Mouse (Mus musculus) limb, embryonic 12.5 days (tissue): ENCODE measurements around the gene Tlnrd1. TPM values are rescaled to one million over a fixed set of nuclear protein-coding genes. Genes with fewer than 3 reads are reported as not detected.

Experiments used
- ATAC-seq: fragments of 200-750 bp; cut with Nextera tagmentation; 2 replicates; pipeline ENCODE4 v1.8.0; 2017; ENCODE audit warnings: low read depth, moderate TSS enrichment; ENCODE audit not compliant: insufficient number of reproducible peaks, insufficient read depth, low FRiP score, low TSS enrichment
- H3K27ac ChIP-seq: fragments of 300-500 bp; sonication (generic); 2 replicates; pipeline ENCODE4 v1.5.1; 2016; ENCODE audit warnings: mild to moderate bottlenecking, moderate library complexity
- H3K27me3 ChIP-seq: fragments of 300-500 bp; sonication (generic); 2 replicates; pipeline ENCODE4 v1.6.1; 2016; ENCODE audit warnings: mild to moderate bottlenecking, moderate library complexity
- H3K36me3 ChIP-seq: fragments of 300-500 bp; sonication (generic); 2 replicates; pipeline ENCODE4 v1.6.1; 2016; ENCODE audit warnings: mild to moderate bottlenecking, moderate library complexity
- H3K4me1 ChIP-seq: fragments of 300-500 bp; sonication (generic); replicated peaks from 2 replicates; pipeline ENCODE4 v1.6.1; 2016
- H3K4me2 ChIP-seq: fragments of 300-500 bp; sonication (generic); 2 replicates; pipeline ENCODE4 v1.6.1; 2016; ENCODE audit warnings: mild to moderate bottlenecking, moderate library complexity
- H3K4me3 ChIP-seq: fragments of 300-500 bp; sonication (generic); replicated peaks from 2 replicates; pipeline ENCODE4 v1.5.1; 2016; ENCODE audit warnings: mild to moderate bottlenecking
- H3K9ac ChIP-seq: fragments of 300-500 bp; sonication (generic); replicated peaks from 2 replicates; pipeline ENCODE4 v1.6.1; 2016; ENCODE audit warnings: mild to moderate bottlenecking, moderate library complexity
- H3K9me3 ChIP-seq: fragments of 300-500 bp; sonication (generic); 2 replicates; pipeline ENCODE4 v1.6.1; 2016; ENCODE audit warnings: mild to moderate bottlenecking, moderate library complexity
- WGBS: fragments of 180-500 bp; shearing (Covaris S2); methylation state at CpG from one replicate; pipeline ENCODE4 v1.1.7; 2016; 5-methylcytosine and 5-hydroxymethylcytosine counted together
- polyA plus RNA-seq: library from polyadenylated mRNA; unstranded; fragments of >200 nt; fragmentation: Nextera tagmentation; extraction: Ambion mirVana; gene quantifications from 2 replicates; pipeline ENCODE4 v1.2.1, GENCODE M21; 2016

Tlnrd1 gene
- polyA plus RNA-seq, result 23.0 and 24.3 TPM in 2 replicates

DNA sequence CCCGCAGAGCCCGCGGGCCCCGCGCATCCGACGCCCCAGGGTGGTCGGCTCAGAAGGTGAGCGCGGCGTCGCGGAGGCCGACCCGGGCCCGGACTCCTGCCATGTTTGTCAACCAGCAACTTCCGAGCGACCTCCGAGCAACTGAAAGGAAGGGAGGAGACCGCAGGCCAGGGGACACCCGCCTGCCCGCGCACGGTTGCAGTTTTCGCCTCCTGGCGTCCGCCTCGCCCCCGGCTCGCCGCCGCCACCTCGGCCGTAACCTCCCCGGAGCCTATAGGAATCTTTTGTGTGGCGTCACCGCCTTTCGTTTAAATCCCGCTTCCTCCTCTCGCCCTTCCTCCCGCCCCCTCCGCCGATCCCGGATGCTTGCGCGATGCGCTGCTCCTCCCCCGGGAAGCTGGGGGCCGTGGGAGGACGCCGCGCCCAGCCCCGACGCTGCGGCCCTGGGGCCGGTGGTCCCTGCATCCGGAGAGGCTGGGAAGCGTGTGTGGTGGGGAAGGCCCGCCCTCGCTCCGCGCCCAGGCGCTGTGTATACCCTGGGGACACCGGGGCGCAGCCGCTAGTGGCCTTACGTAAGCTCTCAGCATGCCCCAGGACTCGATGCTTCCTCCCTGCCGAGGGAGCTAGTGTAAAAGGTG is at the start of gene Tlnrd1, which contains the start of gene Mesd:
Gene Tlnrd1 (minus strand): TSS at position 285 of the 638 bp plus-strand sequence.
Gene Mesd (plus strand): TSS at position 446 of the 638 bp plus-strand sequence.
- peaks cover 6% of the 10 kb centered on the region; the same call in 1 of the 2 replicates for H3K36me3 ChIP-seq
- H3K4me1 ChIP-seq, result peaks cover 53% of the 10 kb centered on the region
- peak; percentile 75 for ATAC-seq
- WGBS, result under 1% methylated on average over 60 of the region's 69 CpGs
- 0 out of 2 replicates have a peak, but pooled peaks cover 5% of the 10 kb centered on the region for H3K9me3 ChIP-seq
- H3K27ac ChIP-seq, result peak within 1 kb of the TSS; percentile 97
- H3K27me3 ChIP-seq, result no peaks in the 10 kb centered on the region
- H3K4me3 ChIP-seq, result peak within 1 kb of the TSS; percentile 85
- peak within 1 kb of the TSS; percentile 89 for H3K9ac ChIP-seq
- H3K4me2 ChIP-seq, result peak within 1 kb of the TSS; percentile 97

DNA sequence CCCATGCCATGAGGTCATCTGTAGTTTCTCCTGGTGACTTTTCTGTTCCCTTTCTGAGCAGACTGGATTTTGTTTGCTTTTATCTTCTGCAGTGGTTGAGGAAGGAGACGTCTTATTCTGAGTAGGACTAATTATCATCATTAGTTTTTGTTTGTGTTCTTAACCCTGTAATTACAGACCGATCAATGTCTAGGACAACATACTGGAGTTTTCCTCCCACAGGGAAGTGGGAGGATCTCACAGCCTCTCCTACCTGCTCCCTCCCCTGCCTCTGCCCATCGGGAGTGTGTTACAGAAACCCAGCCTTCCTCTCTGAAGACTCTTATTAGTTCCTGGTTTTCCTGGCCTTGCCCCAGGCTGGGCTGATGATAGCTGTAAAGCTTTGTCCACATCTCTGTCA is 37.5 kb upstream of the Tlnrd1 start:
- H3K27ac ChIP-seq, result no peak overlapping the region
- H3K4me3 ChIP-seq, result no peak overlapping the region
- no peak overlapping the region for H3K9ac ChIP-seq
- H3K4me2 ChIP-seq, result no peak overlapping the region
- no peaks in the 10 kb centered on the region for H3K9me3 ChIP-seq
- WGBS, result 45% methylated on average over 3 of the region's 3 CpGs
- no peaks in the 10 kb centered on the region for H3K36me3 ChIP-seq
- H3K27me3 ChIP-seq, result no peaks in the 10 kb centered on the region; the same call in 1 of the 2 replicates
- ATAC-seq, result no peak
- H3K4me1 ChIP-seq, result no peaks in the 10 kb centered on the region

DNA sequence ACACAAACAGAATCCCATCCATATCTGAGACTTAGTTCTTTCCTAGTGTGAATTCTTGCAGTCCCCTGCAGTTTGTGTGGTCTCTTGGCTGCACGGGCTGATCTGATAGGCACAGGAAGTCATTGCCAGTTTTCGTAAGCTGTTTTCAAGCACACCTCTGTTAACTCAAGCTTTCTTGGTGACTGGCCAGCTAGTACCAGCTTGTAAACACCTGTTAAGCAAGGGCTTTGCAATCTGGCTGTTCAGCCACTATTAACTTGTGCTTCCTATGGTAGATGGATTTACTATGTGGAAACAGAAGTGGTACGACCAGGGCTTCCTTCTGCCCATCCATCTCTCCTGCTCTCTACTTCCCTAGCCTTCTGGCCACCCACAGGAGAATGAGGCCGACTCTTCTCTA is 36.1 kb upstream of the Tlnrd1 start:
- Histone ChIP-seq H3K4me1 (no peaks in the 10 kb centered on the region), H3K9ac (no peak overlapping the region), H3K36me3 (no peaks in the 10 kb centered on the region), H3K9me3 (no peaks in the 10 kb centered on the region), H3K4me3 (no peak overlapping the region), H3K4me2 (no peak overlapping the region), H3K27ac (no peak overlapping the region), H3K27me3 (no peaks in the 10 kb centered on the region; the same call in 1 of the 2 replicates)
- no peak for ATAC-seq
- WGBS, result 69% methylated on average over 4 of the region's 4 CpGs

DNA sequence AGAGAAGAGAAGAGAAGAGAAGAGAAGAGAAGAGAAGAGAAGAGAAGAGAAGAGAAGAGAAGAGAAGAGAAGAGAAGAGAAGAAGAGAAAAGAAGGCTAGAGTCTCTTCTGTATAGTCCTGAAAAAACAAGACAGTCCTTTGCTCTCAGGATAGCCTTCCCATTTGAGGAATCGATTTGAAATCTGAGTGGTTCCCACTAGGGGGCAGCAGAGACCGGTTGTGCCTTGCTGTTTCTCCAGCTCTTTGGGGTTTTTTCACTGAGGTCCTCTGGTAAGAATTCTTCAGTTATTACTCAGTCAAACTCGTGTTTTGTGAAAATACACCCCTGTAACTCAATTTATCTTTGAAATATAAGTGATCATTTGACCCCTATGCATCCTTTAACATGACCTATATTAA is 30.5 kb upstream of the Tlnrd1 start:
- no peak overlapping the region for H3K4me3 ChIP-seq
- no peaks in the 10 kb centered on the region for H3K4me1 ChIP-seq
- no peak for ATAC-seq
- no peak overlapping the region for H3K4me2 ChIP-seq
- H3K27me3 ChIP-seq, result no peaks in the 10 kb centered on the region; the same call in 1 of the 2 replicates
- H3K36me3 ChIP-seq, result no peaks in the 10 kb centered on the region
- H3K9ac ChIP-seq, result no peak overlapping the region
- no peak overlapping the region for H3K27ac ChIP-seq
- H3K9me3 ChIP-seq, result no peaks in the 10 kb centered on the region
- 1% methylated on average over 3 of the region's 3 CpGs for WGBS

DNA sequence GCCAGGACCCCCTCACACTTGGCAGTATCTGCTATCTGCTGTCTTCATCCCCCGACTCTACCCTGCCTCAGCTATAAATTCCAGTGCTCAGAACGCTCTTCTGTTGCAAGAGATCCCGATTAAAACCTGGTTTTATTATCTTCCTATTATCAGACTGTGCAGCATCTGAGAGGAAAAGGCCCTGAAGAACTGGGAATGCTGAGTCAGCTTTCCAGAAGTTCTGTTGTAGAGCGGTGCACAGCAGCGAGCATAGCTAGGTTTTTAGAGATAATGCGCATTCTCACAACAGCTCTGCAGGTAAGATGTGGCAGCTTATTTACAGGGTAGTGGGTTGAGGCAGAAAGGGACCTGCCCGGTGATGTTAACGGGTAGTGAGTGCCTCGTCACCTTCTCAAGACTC is 29.9 kb upstream of the Tlnrd1 start:
- H3K9ac ChIP-seq, result no peak overlapping the region
- ATAC-seq, result no peak
- no peak overlapping the region for H3K27ac ChIP-seq
- no peak overlapping the region for H3K4me2 ChIP-seq
- H3K36me3 ChIP-seq, result no peaks in the 10 kb centered on the region
- 78% methylated on average over 9 of the region's 9 CpGs for WGBS
- no peaks in the 10 kb centered on the region; the same call in 1 of the 2 replicates for H3K27me3 ChIP-seq
- no peak overlapping the region for H3K4me3 ChIP-seq
- no peaks in the 10 kb centered on the region for H3K4me1 ChIP-seq
- H3K9me3 ChIP-seq, result no peaks in the 10 kb centered on the region

DNA sequence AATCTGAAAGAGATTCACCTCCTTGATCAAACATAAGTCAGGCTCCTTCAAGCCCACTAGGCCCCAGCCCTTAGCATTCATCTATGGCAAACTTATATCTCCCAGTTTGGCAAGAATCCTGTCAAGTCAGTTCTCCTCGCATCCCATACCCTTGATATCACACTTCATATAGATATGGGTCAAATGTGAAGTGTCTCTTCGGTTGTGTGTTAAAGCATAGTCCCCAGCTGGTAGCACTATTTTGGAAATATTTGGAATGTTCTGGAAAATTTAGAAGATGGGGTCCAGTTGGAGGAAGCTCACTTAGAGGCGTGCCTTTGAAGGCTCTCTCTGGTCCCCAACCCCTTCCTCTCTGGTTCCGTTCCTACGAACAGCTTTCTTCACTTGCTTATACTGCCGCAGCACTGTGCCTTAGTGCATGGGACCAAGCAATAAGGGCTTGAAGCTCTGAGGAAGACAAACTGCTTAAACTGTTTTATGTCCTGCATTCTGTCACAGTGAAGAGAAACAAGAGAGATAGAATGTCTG is 29.4 kb upstream of the Tlnrd1 start:
- H3K9me3 ChIP-seq, result no peaks in the 10 kb centered on the region
- no peaks in the 10 kb centered on the region for H3K36me3 ChIP-seq
- H3K27ac ChIP-seq, result no peak overlapping the region
- no peaks in the 10 kb centered on the region for H3K4me1 ChIP-seq
- no peak overlapping the region for H3K9ac ChIP-seq
- H3K4me3 ChIP-seq, result no peak overlapping the region
- no peak overlapping the region for H3K4me2 ChIP-seq
- H3K27me3 ChIP-seq, result no peaks in the 10 kb centered on the region; the same call in 1 of the 2 replicates
- ATAC-seq, result no peak
- WGBS, result 89% methylated on average over 6 of the region's 6 CpGs

DNA sequence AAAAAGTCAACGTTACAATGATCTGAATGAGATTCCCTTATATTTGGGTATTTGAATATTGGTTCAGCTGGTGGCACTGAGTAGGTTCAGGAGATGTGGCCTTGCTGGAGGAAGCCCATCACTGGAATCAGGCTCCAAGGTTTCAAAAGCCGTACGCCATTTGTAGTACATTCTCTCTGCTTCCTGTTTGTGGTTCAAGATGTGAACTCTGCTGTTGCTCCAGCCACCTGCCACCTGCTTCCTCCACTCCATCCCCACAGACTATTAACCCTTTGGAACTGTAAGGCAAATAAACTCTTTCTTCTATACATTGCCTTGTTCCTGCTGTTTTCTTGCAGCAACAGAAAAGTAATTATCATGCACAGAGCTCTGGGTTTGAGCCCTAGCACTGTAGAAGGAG is 27.8 kb upstream of the Tlnrd1 start:
- Histone ChIP-seq H3K27me3 (no peaks in the 10 kb centered on the region), H3K4me2 (no peak overlapping the region), H3K4me1 (no peaks in the 10 kb centered on the region), H3K27ac (no peak overlapping the region), H3K36me3 (no peaks in the 10 kb centered on the region), H3K9ac (no peak overlapping the region), H3K4me3 (no peak overlapping the region), H3K9me3 (no peaks in the 10 kb centered on the region)
- WGBS, result 78% methylated on average over 3 of the region's 3 CpGs
- no peak for ATAC-seq

DNA sequence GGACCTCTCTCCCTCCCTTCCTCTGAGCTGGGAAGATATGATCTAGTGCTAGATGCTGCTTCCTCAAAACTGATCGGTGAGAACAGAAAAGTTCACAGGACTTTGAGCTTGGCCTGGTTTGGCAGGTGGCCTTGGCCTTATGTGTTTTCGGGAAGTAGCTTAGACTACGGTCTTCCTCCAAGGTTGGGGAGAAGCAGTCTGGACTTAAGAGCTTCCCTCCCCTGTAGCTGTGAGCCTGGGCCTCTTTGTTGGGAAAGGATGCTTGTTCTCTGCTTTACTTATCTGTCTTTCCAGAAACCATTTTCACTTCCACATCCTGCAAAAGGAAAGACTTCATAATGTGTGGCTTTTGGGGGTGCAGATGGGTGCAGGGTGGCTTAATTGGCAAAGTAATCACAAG is 20.7 kb upstream of the Tlnrd1 start:
- Histone ChIP-seq H3K4me3 (no peak overlapping the region), H3K9me3 (peaks cover 7% of the 10 kb centered on the region; the same call in 1 of the 2 replicates), H3K36me3 (peaks cover 21% of the 10 kb centered on the region), H3K9ac (no peak overlapping the region), H3K4me1 (no peaks in the 10 kb centered on the region), H3K4me2 (no peak overlapping the region), H3K27me3 (no peaks in the 10 kb centered on the region), H3K27ac (no peak overlapping the region)
- 97% methylated on average over 3 of the region's 3 CpGs for WGBS
- no peak for ATAC-seq

DNA sequence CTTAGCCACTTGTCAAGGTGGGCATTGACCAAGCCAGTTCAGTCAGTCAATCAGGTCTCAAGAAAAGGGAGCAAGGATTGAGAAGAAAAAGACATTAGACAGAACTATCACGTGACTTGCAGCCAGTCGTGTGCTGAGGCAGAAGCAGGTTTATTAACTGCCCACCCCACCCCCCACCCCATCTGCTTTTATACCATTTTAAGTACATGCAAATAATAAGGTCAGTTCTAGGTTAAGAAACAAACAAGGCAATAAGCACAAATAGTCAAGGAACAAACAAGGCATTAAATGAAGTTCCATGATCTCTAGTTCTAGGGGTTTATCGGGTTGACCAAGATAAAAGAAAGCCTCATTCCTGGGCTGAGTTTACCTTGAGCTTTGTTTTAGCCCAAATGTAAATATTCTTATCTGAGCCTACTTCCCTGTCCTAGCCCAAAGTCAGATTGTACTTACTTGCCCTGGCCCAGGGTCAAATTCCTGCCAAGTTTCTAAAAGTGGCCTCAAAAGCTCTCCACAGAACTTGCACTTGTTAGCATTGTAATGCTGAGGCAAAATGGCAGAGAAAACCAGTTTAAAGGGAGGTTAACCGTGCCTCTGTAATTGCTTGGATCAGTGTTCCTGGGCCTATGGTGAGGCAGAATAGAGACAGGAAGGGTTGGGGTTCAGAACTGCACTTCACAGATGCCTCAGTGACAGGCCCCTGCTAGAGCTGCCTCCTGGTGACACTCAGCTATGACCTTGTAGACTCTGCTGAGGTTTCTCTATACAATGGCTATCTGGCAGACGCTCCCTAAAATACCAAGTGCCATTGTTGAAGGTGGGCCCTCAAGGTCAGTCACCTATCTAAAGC is 18.4 kb upstream of the Tlnrd1 start:
- H3K9ac ChIP-seq, result no peak overlapping the region
- no peak overlapping the region for H3K4me2 ChIP-seq
- no peak overlapping the region for H3K27ac ChIP-seq
- H3K9me3 ChIP-seq, result peaks cover 7% of the 10 kb centered on the region; the same call in 1 of the 2 replicates
- peaks cover 45% of the 10 kb centered on the region for H3K36me3 ChIP-seq
- no peaks in the 10 kb centered on the region for H3K27me3 ChIP-seq
- no peak overlapping the region for H3K4me3 ChIP-seq
- no peaks in the 10 kb centered on the region for H3K4me1 ChIP-seq
- no peak for ATAC-seq
- WGBS, result 76% methylated on average over 5 of the region's 5 CpGs

DNA sequence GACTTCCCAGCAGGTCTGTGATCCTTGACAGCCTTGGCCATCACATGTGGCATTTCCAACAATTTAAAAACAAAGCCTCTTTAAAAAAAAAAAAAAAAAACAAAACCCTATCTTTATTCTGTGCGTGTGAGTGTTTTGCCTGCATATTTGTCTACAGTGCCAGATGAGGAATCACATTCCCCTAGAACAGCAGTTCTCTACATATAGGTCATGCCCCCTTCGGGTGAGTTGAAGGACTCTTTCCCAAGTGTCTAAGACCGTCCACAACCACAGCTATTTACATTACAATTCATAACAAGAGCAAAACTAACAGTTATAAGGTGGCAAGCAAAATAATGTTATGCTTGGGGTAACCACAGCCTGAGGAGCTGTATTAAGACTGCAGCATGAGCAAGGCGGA is 17.3 kb upstream of the Tlnrd1 start:
- no peak overlapping the region for H3K9ac ChIP-seq
- H3K27ac ChIP-seq, result no peak overlapping the region
- no peaks in the 10 kb centered on the region for H3K4me1 ChIP-seq
- no peaks in the 10 kb centered on the region for H3K27me3 ChIP-seq
- no peak overlapping the region for H3K4me2 ChIP-seq
- peaks cover 54% of the 10 kb centered on the region for H3K36me3 ChIP-seq
- 91% methylated on average over 4 of the region's 4 CpGs for WGBS
- no peak overlapping the region for H3K4me3 ChIP-seq
- ATAC-seq, result no peak
- H3K9me3 ChIP-seq, result peaks cover 6% of the 10 kb centered on the region; the same call in 1 of the 2 replicates

DNA sequence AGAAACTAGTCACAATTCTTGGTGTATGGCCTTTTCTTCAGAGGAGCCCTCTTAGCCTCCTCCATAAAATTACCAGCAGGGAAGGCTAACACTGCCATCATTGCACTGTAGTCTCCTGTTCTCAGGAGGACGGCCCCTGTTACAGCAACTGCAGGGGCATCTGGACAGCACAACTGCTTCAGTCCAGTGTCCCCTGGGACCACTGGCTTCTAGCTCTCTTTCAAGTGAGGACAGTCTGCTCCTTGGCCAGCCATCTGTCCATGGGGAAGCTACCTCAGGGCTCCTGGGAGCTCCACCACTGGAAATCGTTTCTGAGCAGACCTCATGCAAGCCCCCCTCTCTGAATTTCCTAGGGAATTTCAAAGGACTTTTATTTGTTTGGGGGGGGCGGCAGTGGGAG is 16.4 kb upstream of the Tlnrd1 start:
- H3K9me3 ChIP-seq, result no peaks in the 10 kb centered on the region
- 75% methylated on average over 3 of the region's 3 CpGs for WGBS
- H3K36me3 ChIP-seq, result peaks cover 63% of the 10 kb centered on the region
- H3K27ac ChIP-seq, result no peak overlapping the region
- H3K4me3 ChIP-seq, result no peak overlapping the region
- ATAC-seq, result no peak
- no peak overlapping the region for H3K4me2 ChIP-seq
- H3K4me1 ChIP-seq, result no peaks in the 10 kb centered on the region
- H3K27me3 ChIP-seq, result no peaks in the 10 kb centered on the region
- no peak overlapping the region for H3K9ac ChIP-seq
